Mouse (Mus musculus): ENCODE data around the gene Hcn3. TPM values are rescaled to one million over a fixed set of nuclear protein-coding genes. Genes with fewer than 3 reads are reported as not detected.

Gene Hcn3
- 6.3 and 10.6 TPM in 2 replicates for polyA plus RNA-seq (2016; fragmentation: Nextera tagmentation; extraction: Ambion mirVana)

- peak; percentile 82 for DNase-seq (ENCODE audit: low spot score)
- Histone ChIP-seq H3K9me3 (replicated peaks) (no peaks in the 10 kb centered on the region), H3K4me3 (peak within 1 kb of the TSS; percentile 82), H3K27ac (replicated peaks) (peak within 1 kb of the TSS; percentile 82), H3K4me1 (peaks cover 38% of the 10 kb centered on the region), H3K36me3 (no peaks in the 10 kb centered on the region), H3K27me3 (ENCODE audit: low read depth, poor library complexity, severe bottlenecking) (peaks cover 18% of the 10 kb centered on the region)
- WGBS, result under 1% methylated on average over 66 of the region's 66 CpGs
These were observed at the start of gene Hcn3 for GRCm38 (mm10) chr3:89159616-89160344. Gene Hcn3 (minus strand): TSS chr3:89160196.

- Histone ChIP-seq H3K27ac (replicated peaks) (no peak overlapping the region), H3K9me3 (replicated peaks) (no peaks in the 10 kb centered on the region), H3K27me3 (ENCODE audit: low read depth, poor library complexity, severe bottlenecking) (no peaks in the 10 kb centered on the region), H3K4me3 (no peak overlapping the region), H3K36me3 (peaks cover 71% of the 10 kb centered on the region), H3K4me1 (peaks cover 20% of the 10 kb centered on the region)
- 91% methylated on average over 7 of the region's 7 CpGs for WGBS
- no peak for DNase-seq (ENCODE audit: low spot score)
These were observed 49.7 kb upstream of the Hcn3 start for GRCm38 (mm10) chr3:89209731-89210130.

GRCm38 (mm10) chr3:89208736-89209135, 48.7 kb upstream of the Hcn3 start:
- H3K4me1 ChIP-seq, result peaks cover 17% of the 10 kb centered on the region
- no peaks in the 10 kb centered on the region for H3K9me3 ChIP-seq (replicated peaks)
- no peak for DNase-seq (ENCODE audit: low spot score)
- H3K4me3 ChIP-seq, result no peak overlapping the region
- H3K36me3 ChIP-seq, result peaks cover 80% of the 10 kb centered on the region
- H3K27me3 ChIP-seq (ENCODE audit: low read depth, poor library complexity, severe bottlenecking), result no peaks in the 10 kb centered on the region
- no peak overlapping the region for H3K27ac ChIP-seq (replicated peaks)
- 88% methylated on average over 6 of the region's 6 CpGs for WGBS

GRCm38 (mm10) chr3:89208075-89208657, 48.2 kb upstream of the Hcn3 start:
- peaks cover 17% of the 10 kb centered on the region for H3K4me1 ChIP-seq
- 92% methylated on average over 13 of the region's 13 CpGs for WGBS
- H3K27ac ChIP-seq (replicated peaks), result no peak overlapping the region
- H3K27me3 ChIP-seq (ENCODE audit: low read depth, poor library complexity, severe bottlenecking), result no peaks in the 10 kb centered on the region
- H3K36me3 ChIP-seq, result peaks cover 80% of the 10 kb centered on the region
- DNase-seq (ENCODE audit: low spot score), result no peak
- H3K9me3 ChIP-seq (replicated peaks), result no peaks in the 10 kb centered on the region
- no peak overlapping the region for H3K4me3 ChIP-seq

GRCm38 (mm10) chr3:89206695-89207094, 46.7 kb upstream of the Hcn3 start:
- 88% methylated on average over 2 of the region's 2 CpGs for WGBS
- Histone ChIP-seq H3K36me3 (peaks cover 79% of the 10 kb centered on the region), H3K9me3 (replicated peaks) (no peaks in the 10 kb centered on the region), H3K27me3 (ENCODE audit: low read depth, poor library complexity, severe bottlenecking) (no peaks in the 10 kb centered on the region), H3K4me3 (no peak overlapping the region), H3K27ac (replicated peaks) (no peak overlapping the region), H3K4me1 (peaks cover 9% of the 10 kb centered on the region)
- DNase-seq (ENCODE audit: low spot score), result no peak

- WGBS, result 93% methylated on average over 7 of the region's 7 CpGs
- Histone ChIP-seq H3K27ac (replicated peaks) (no peak overlapping the region), H3K36me3 (peaks cover 73% of the 10 kb centered on the region), H3K4me3 (no peak overlapping the region), H3K4me1 (peaks cover 9% of the 10 kb centered on the region), H3K27me3 (ENCODE audit: low read depth, poor library complexity, severe bottlenecking) (no peaks in the 10 kb centered on the region), H3K9me3 (replicated peaks) (no peaks in the 10 kb centered on the region)
- no peak for DNase-seq (ENCODE audit: low spot score)
These were observed 46.1 kb upstream of the Hcn3 start for GRCm38 (mm10) chr3:89206079-89206478.

- Histone ChIP-seq H3K4me1 (peaks cover 9% of the 10 kb centered on the region), H3K27me3 (ENCODE audit: low read depth, poor library complexity, severe bottlenecking) (no peaks in the 10 kb centered on the region), H3K27ac (replicated peaks) (peak overlapping the region; percentile 23), H3K9me3 (replicated peaks) (no peaks in the 10 kb centered on the region), H3K36me3 (peaks cover 43% of the 10 kb centered on the region), H3K4me3 (peak overlapping the region; percentile 56)
- WGBS, result 45% methylated on average over 5 of the region's 5 CpGs
- no peak for DNase-seq (ENCODE audit: low spot score)
These were observed 43.1 kb upstream of the Hcn3 start for GRCm38 (mm10) chr3:89203142-89203514.

- peaks cover 9% of the 10 kb centered on the region for H3K4me1 ChIP-seq
- H3K4me3 ChIP-seq, result peak within 1 kb of the TSS; percentile 56
- 28% methylated on average over 13 of the region's 13 CpGs for WGBS
- H3K36me3 ChIP-seq, result peaks cover 37% of the 10 kb centered on the region
- H3K27me3 ChIP-seq (ENCODE audit: low read depth, poor library complexity, severe bottlenecking), result no peaks in the 10 kb centered on the region
- H3K9me3 ChIP-seq (replicated peaks), result no peaks in the 10 kb centered on the region
- peak; percentile 87 for DNase-seq (ENCODE audit: low spot score)
- peak within 1 kb of the TSS; percentile 23 for H3K27ac ChIP-seq (replicated peaks)
These were observed 42.5 kb upstream of the Hcn3 start, which contains the start of gene Gba for GRCm38 (mm10) chr3:89202253-89203141. Gene Gba (plus strand): TSS chr3:89202928.

- Histone ChIP-seq H3K4me1 (peaks cover 26% of the 10 kb centered on the region), H3K4me3 (no peak overlapping the region), H3K36me3 (peaks cover 10% of the 10 kb centered on the region), H3K27me3 (ENCODE audit: low read depth, poor library complexity, severe bottlenecking) (no peaks in the 10 kb centered on the region), H3K27ac (replicated peaks) (no peak overlapping the region), H3K9me3 (replicated peaks) (no peaks in the 10 kb centered on the region)
- WGBS, result 75% methylated on average over 3 of the region's 3 CpGs
- DNase-seq (ENCODE audit: low spot score), result no peak
These were observed 39.8 kb upstream of the Hcn3 start for GRCm38 (mm10) chr3:89199839-89200238.

GRCm38 (mm10) chr3:89195979-89196877, 36.2 kb upstream of the Hcn3 start:
- WGBS, result 7% methylated on average over 33 of the region's 33 CpGs

GRCm38 (mm10) chr3:89193853-89194252, 33.9 kb upstream of the Hcn3 start:
- peaks cover under 1% of the 10 kb centered on the region; the same call in 1 of the 2 replicates for H3K27me3 ChIP-seq (ENCODE audit: low read depth, poor library complexity, severe bottlenecking)
- no peaks in the 10 kb centered on the region for H3K9me3 ChIP-seq (replicated peaks)
- no peak overlapping the region for H3K4me3 ChIP-seq
- peaks cover 1% of the 10 kb centered on the region; the same call in 1 of the 2 replicates for H3K36me3 ChIP-seq
- H3K27ac ChIP-seq (replicated peaks), result no peak overlapping the region
- DNase-seq (ENCODE audit: low spot score), result no peak
- peaks cover 17% of the 10 kb centered on the region for H3K4me1 ChIP-seq
- 91% methylated on average over 2 of the region's 2 CpGs for WGBS

More at GRCm38 (mm10) chr3:89195979-89196877, 36.2 kb upstream of the Hcn3 start:
- no peaks in the 10 kb centered on the region for H3K9me3 ChIP-seq (replicated peaks)
- peak; percentile 95 for DNase-seq (ENCODE audit: low spot score)
- peaks cover 17% of the 10 kb centered on the region for H3K4me1 ChIP-seq
- H3K4me3 ChIP-seq, result peak overlapping the region; percentile 51
- no peaks in the 10 kb centered on the region for H3K27me3 ChIP-seq (ENCODE audit: low read depth, poor library complexity, severe bottlenecking)
- peak overlapping the region; percentile 89 for H3K27ac ChIP-seq (replicated peaks)
- H3K36me3 ChIP-seq, result no peaks in the 10 kb centered on the region

- Histone ChIP-seq H3K27ac (replicated peaks) (no peak overlapping the region), H3K36me3 (peaks cover 5% of the 10 kb centered on the region), H3K4me3 (no peak overlapping the region), H3K27me3 (ENCODE audit: low read depth, poor library complexity, severe bottlenecking) (peaks cover 6% of the 10 kb centered on the region), H3K4me1 (peaks cover 19% of the 10 kb centered on the region), H3K9me3 (replicated peaks) (no peaks in the 10 kb centered on the region)
- 84% methylated on average over 1 of the region's 1 CpGs for WGBS
- DNase-seq (ENCODE audit: low spot score), result no peak
These were observed 33.4 kb upstream of the Hcn3 start for GRCm38 (mm10) chr3:89193351-89193750.

Data from midbrain, embryonic 10.5 days (tissue).